Mouse (Mus musculus) neural tube, embryonic 15.5 days (tissue): Measurements from ENCODE around the gene Cd22. TPM values are rescaled to one million over a fixed set of nuclear protein-coding genes. Genes with fewer than 3 reads are reported as not detected.

Experiments
- polyA plus RNA-seq: library from polyadenylated mRNA; unstranded; fragments of >200 nt; fragmentation: Nextera tagmentation; extraction: Ambion mirVana; gene quantifications from 2 replicates; pipeline ENCODE4 v1.2.1, GENCODE M21; 2015

Gene Cd22
- polyA plus RNA-seq, 1 experiment from 2014 or later = 0.10 TPM

Other genes with a start within 250 kb of the Cd22 start
- gene Etv2, start 244.5 kb downstream of the Cd22 start, polyA plus RNA-seq = not detected in 2 replicates
- 125 and 129 TPM in 2 replicates for gene Rbm42, start 230.0 kb downstream of the Cd22 start, polyA plus RNA-seq
- gene Haus5, start 215.3 kb downstream of the Cd22 start, polyA plus RNA-seq = 22.5 and 29.3 TPM in 2 replicates
- not detected in 2 replicates for gene Pmis2, start 208.7 kb downstream of the Cd22 start, polyA plus RNA-seq
- gene 2200002J24Rik, start 181.4 kb downstream of the Cd22 start, polyA plus RNA-seq = 0.34 TPM in 1 of 2 replicates, not detected in the other
- 2.8 and 3.2 TPM in 2 replicates for gene Atp4a, start 168.1 kb downstream of the Cd22 start, polyA plus RNA-seq
- gene Tmem147, start 150.8 kb downstream of the Cd22 start, polyA plus RNA-seq = 284 and 304 TPM in 2 replicates
- 0.73 and 1.0 TPM in 2 replicates for gene Gapdhs, start 136.7 kb downstream of the Cd22 start, polyA plus RNA-seq
- 1.6 and 2.0 TPM in 2 replicates for gene Sbsn, start 128.9 kb downstream of the Cd22 start, polyA plus RNA-seq
- 3.7 and 6.2 TPM in 2 replicates for gene Dmkn, start 116.6 kb downstream of the Cd22 start, polyA plus RNA-seq
- 2.4 and 10.4 TPM in 2 replicates for gene Krtdap, start 92.4 kb downstream of the Cd22 start, polyA plus RNA-seq
- gene Ffar2, start 56.6 kb downstream of the Cd22 start, polyA plus RNA-seq = 0.15 and 1.1 TPM in 2 replicates
- 0.14 TPM in 1 of 2 replicates, not detected in the other for gene Ffar3, start 24.2 kb downstream of the Cd22 start, polyA plus RNA-seq
- gene Ffar1, start 18.8 kb downstream of the Cd22 start, polyA plus RNA-seq = not detected in 2 replicates
- 4.7 and 4.8 TPM in 2 replicates for gene Mag, start 34.5 kb upstream of the Cd22 start, polyA plus RNA-seq
- gene Hamp2, start 44.3 kb upstream of the Cd22 start, polyA plus RNA-seq = not detected in 2 replicates
- gene Hamp, start 63.7 kb upstream of the Cd22 start, polyA plus RNA-seq = not detected in 2 replicates
- 27.7 and 36.0 TPM in 2 replicates for gene Usf2, start 76.5 kb upstream of the Cd22 start, polyA plus RNA-seq
- gene Lsr, start 93.1 kb upstream of the Cd22 start, polyA plus RNA-seq = 19.2 and 37.4 TPM in 2 replicates
- 0.20 and 1.4 TPM in 2 replicates for gene Fam187b, start 93.4 kb upstream of the Cd22 start, polyA plus RNA-seq
- 22.2 and 27.8 TPM in 2 replicates for gene Fxyd5, start 162.1 kb upstream of the Cd22 start, polyA plus RNA-seq
- 357 and 417 TPM in 2 replicates for gene Fxyd7, start 171.1 kb upstream of the Cd22 start, polyA plus RNA-seq
- 26.8 and 36.9 TPM in 2 replicates for gene Fxyd1, start 176.9 kb upstream of the Cd22 start, polyA plus RNA-seq
- 1.3 and 1.7 TPM in 2 replicates for gene Lgi4, start 179.0 kb upstream of the Cd22 start, polyA plus RNA-seq
- gene Fxyd3, start 196.4 kb upstream of the Cd22 start, polyA plus RNA-seq = 0.79 and 14.6 TPM in 2 replicates
- gene Hpn, start 234.9 kb upstream of the Cd22 start, polyA plus RNA-seq = 0.50 and 4.0 TPM in 2 replicates
- gene Scn1b, start 246.7 kb upstream of the Cd22 start, polyA plus RNA-seq = 21.1 and 24.8 TPM in 2 replicates